Mouse (Mus musculus) cortical plate, adult 2 months (tissue): Measurements from ENCODE around the gene Gpank1. TPM values are rescaled to one million over a fixed set of nuclear protein-coding genes. Genes with fewer than 3 reads are reported as not detected.

Source experiments
- H3K27ac ChIP-seq: fragments of 200-500 bp; 2 replicates; pipeline ENCODE4 v1.5.1; 2012; ENCODE audit warnings: low read length, control low read depth, inconsistent platforms; ENCODE audit not compliant: insufficient read depth
- H3K4me1 ChIP-seq: fragments of 200-500 bp; 2 replicates; pipeline ENCODE4 v1.6.1; 2011; ENCODE audit warnings: low read length; ENCODE audit not compliant: control insufficient read depth, insufficient read depth
- H3K4me3 ChIP-seq: fragments of 200-500 bp; 2 replicates; pipeline ENCODE4 v1.5.1; 2011; ENCODE audit warnings: mild to moderate bottlenecking, low read length, control low read depth; ENCODE audit not compliant: insufficient read depth
- CTCF ChIP-seq: fragments of 200-500 bp; IDR thresholded peaks from 2 replicates; pipeline ENCODE4 v1.5.1; 2011; ENCODE audit warnings: mild to moderate bottlenecking, control low read depth, low read length; ENCODE audit not compliant: insufficient read depth; ENCODE audit errors: extremely low read depth
- POLR2A ChIP-seq: fragments of 200-500 bp; IDR thresholded peaks from 2 replicates; pipeline ENCODE4 v1.6.1; 2011; ENCODE audit warnings: mild to moderate bottlenecking, low read length, control low read depth; ENCODE audit not compliant: insufficient read depth; ENCODE audit errors: extremely low read depth
- polyA plus RNA-seq: library from polyadenylated mRNA; depleted of rRNA; stranded (reverse); fragments of >200 nt; gene quantifications from 2 replicates; pipeline ENCODE4 v1.2.3, GENCODE M21; 2012

The Gpank1 gene
- polyA plus RNA-seq, 1 experiment = 20.4 TPM

- H3K27ac ChIP-seq = no peak overlapping the region
- H3K4me3 ChIP-seq = no peak overlapping the region
- no peak for TF ChIP-seq CTCF
- no peak for TF ChIP-seq POLR2A
- H3K4me1 ChIP-seq = peaks cover 3% of the 10 kb centered on the region; the same call in 1 of the 2 replicates
These were observed 7.7 kb downstream of the Gpank1 start for GRCm38 (mm10) chr17:35128996-35129395.

DNA sequence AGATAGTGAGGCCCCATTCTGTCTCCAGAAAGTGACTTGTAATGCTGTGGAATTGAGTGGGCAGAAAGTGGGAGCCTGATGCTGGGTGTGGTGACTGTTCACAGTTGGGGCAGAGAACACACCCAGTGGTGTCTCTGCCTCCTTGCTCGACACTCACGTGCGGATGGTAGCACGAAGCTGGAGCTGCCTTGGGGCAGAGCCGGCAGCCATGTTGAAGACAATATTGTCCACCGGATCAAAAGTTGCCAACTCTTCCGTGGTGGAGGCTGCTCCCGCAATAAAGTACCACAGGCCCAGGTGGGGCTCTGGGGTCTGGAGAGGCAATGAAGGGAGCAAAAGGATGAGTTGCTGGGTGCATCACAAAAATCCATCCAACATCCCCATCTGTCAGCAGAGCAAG lies 9.8 kb downstream of the Gpank1 start:
- H3K4me3 ChIP-seq = no peak overlapping the region
- no peak overlapping the region for H3K27ac ChIP-seq
- no peak for TF ChIP-seq CTCF
- TF ChIP-seq POLR2A = no peak
- H3K4me1 ChIP-seq = 0 out of 2 replicates have a peak, but pooled peaks cover 1% of the 10 kb centered on the region

GRCm38 (mm10) chr17:35131500-35132173 lies 10.4 kb downstream of the Gpank1 start, which contains the start of gene Apom:
Gene Apom, minus strand, starts transcription at chr17:35132050.
- Histone ChIP-seq H3K4me3 (no peak within 1 kb of the TSS), H3K27ac (no peak within 1 kb of the TSS), H3K4me1 (peaks cover 1% of the 10 kb centered on the region; the same call in 1 of the 2 replicates)
- TF ChIP-seq POLR2A (no peak), CTCF (no peak)

DNA sequence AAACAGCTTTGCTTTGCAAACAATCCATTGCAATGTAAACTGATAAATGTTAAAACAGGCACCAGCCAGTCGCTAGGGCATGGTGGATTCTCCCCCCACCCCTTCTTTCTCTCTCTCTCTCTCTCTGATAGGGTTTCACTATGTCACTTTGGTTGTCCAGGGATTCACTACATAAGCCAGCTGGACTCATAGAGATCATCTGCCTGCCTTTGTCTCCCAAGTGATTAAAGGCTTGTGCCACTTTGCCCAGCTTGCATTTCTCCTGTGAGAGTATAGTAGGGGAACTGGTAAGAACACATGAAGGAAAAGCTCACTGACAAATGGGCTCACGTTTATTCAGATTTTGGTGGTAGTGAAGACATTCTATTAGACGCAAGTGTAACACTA lies 10.9 kb downstream of the Gpank1 start:
- no peak for TF ChIP-seq CTCF
- TF ChIP-seq POLR2A = no peak
- Histone ChIP-seq H3K27ac (no peak overlapping the region), H3K4me3 (no peak overlapping the region), H3K4me1 (peaks cover 1% of the 10 kb centered on the region; the same call in 1 of the 2 replicates)

DNA sequence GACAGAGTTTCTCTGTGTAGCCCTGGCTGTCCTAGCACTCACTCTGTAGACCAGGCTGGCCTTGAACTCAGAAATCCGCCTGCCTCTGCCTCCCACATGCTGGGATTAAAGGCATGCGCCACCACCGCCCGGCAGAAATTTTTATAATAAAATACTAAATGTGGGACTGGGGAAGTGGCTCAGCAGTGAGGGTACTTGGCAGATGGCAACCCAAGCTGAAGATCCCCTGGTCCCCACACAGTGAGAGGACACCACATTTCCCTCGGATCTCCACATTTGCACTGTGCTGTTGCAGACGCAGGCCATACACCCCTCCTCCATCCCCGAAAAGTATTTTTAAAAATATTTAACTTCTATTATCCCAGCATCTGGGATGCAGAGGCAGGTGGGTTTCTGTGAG lies 12.3 kb downstream of the Gpank1 start:
- TF ChIP-seq CTCF (no peak), POLR2A (no peak)
- H3K4me1 ChIP-seq = no peaks in the 10 kb centered on the region; the same call in 1 of the 2 replicates

DNA sequence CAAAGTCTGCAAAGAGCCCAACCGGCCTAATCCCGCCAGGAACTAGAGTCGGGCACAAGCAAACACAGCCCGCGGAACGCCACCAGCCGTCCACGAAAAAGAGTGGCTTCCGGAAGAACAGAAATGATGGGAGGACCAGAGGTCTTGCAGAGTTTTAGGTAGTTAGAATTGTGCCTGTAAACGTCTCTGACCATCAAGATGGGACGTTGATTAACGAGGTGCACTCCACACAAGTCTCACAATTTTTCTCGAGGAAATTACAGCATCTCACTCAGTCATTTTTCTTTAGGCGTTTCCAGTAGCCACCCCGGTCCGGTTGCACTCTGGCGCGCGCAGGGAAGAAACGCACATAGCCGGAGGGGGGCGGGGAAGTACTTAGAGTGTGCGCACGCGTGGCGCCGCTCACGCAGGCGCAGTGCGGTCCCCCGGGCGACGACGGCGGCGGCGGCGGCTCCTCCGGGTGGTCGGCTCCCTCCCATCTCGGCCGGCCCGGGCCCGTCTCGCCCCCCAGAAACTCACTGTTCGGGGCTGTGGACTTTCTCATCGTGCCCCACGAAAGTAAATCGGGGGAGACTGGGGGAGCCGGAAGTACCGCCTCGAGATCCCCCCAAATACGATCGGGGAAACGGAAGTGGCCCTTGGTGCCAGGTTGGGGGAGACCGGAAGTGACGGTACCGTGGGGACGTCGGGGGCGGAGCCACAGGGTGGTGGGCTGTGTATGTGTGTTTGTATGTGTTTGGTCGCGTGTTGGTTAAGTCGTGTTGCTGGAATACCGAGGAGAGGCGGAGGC lies 13.7 kb downstream of the Gpank1 start, which contains the start of gene Bag6:
Gene Bag6 (plus strand): TSS at position 378 of the 790 bp plus-strand sequence.
- no peaks in the 10 kb centered on the region; the same call in 1 of the 2 replicates for H3K4me1 ChIP-seq

More for the DNA sequence above, 12.3 kb downstream of the Gpank1 start:
- Histone ChIP-seq H3K4me3 (no peak overlapping the region), H3K27ac (no peak overlapping the region)

GRCm38 (mm10) chr17:35135591-35136320 lies 14.5 kb downstream of the Gpank1 start:
- TF ChIP-seq CTCF = no peak
- no peak; the same call in 1 of the 2 replicates for TF ChIP-seq POLR2A
- Histone ChIP-seq H3K27ac (peak overlapping the region; percentile 93), H3K4me3 (peak overlapping the region; percentile 81), H3K4me1 (no peaks in the 10 kb centered on the region; the same call in 1 of the 2 replicates)

More for the DNA sequence above, 13.7 kb downstream of the Gpank1 start, which contains the start of gene Bag6:
- Histone ChIP-seq H3K27ac (peak within 1 kb of the TSS; percentile 93), H3K4me3 (peak within 1 kb of the TSS; percentile 81)
- TF ChIP-seq POLR2A = peak; percentile 66; the same call in 1 of the 2 replicates
- TF ChIP-seq CTCF = no peak

- no peaks in the 10 kb centered on the region; the same call in 1 of the 2 replicates for H3K4me1 ChIP-seq
- H3K4me3 ChIP-seq = no peak overlapping the region
- no peak overlapping the region for H3K27ac ChIP-seq
- no peak for TF ChIP-seq POLR2A
- no peak for TF ChIP-seq CTCF
These were observed 18.0 kb downstream of the Gpank1 start for GRCm38 (mm10) chr17:35139269-35139668.

DNA sequence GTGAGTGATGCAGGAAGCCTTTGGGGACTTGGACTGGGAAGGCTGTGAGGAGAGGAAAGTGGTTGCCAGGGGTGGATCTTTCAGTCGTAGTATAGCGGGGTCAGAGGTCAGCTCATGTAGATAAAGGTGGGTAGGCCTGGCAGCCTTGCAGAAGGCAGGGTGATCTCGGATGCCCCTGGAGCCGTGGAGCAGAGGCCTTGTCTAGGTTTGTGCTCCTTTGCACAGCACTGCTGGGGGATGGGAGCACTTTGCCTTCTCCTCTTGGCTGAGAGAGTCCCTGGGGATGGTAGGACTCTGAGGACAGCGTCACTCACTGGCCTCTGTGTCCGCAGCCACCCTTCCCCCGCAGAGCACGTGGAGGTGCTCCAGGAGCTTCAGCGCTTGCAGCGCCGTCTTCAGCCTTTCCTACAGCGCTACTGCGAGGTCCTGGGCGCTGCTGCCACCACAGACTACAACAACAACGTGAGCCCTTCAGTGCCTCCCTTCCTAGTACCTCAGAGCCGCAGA lies 19.3 kb downstream of the Gpank1 start:
- Histone ChIP-seq H3K4me1 (no peaks in the 10 kb centered on the region; the same call in 1 of the 2 replicates), H3K4me3 (no peak overlapping the region), H3K27ac (no peak overlapping the region)
- no peak for TF ChIP-seq CTCF
- no peak for TF ChIP-seq POLR2A
